Comparison of ENCODE assay signal across 8 mouse cellular contexts in genomic region chr8:69974194-69974614, GRCm38 (mm10). TPM values are rescaled to one million over a fixed set of nuclear protein-coding genes. Genes with fewer than 3 reads are reported as not detected.
DNase-seq lines count a peak whose midpoint lies in the region; ATAC-seq lines count a peak whose summit lies in the region.

No protein-coding gene starts in this region.

- H3K4me3 ChIP-seq in hindbrain, embryonic 13.5 days = peak overlapping the region; percentile 91

- ATAC-seq in hindbrain, embryonic 13.5 days (ENCODE audit: low FRiP score) = peak; percentile 92

- H3K4me2 ChIP-seq in hindbrain, embryonic 13.5 days = peak overlapping the region; percentile 74

- peak; percentile 99 for DNase-seq in Muller cell, postnatal 12 days (ENCODE audit: inconsistent ontology term)
- peak; percentile 94 for DNase-seq in cerebellum, adult 9-11 months
- peak; percentile 85 to 91 for DNase-seq in frontal cortex, postnatal 10 days (ENCODE audit: low spot score in 2 of 2)
- DNase-seq in layer of hippocampus, postnatal 25 days (ENCODE audit: extremely low spot score in 1 of 2, low spot score in 1 of 2) = peak; percentile 77 to 78
- peak; percentile 95 for DNase-seq in lung, postnatal 25 days (ENCODE audit: low spot score)
- peak; percentile 95 for DNase-seq in retina, embryonic 14.5 days (ENCODE audit: low spot score)
- DNase-seq in thymus, postnatal 4 days = peak; percentile 98

- peaks cover 41% of the 10 kb centered on the region for H3K4me1 ChIP-seq in hindbrain, embryonic 13.5 days (replicated peaks)

- H3K9me3 ChIP-seq in hindbrain, embryonic 13.5 days = no peaks in the 10 kb centered on the region

- no peaks in the 10 kb centered on the region for H3K27me3 ChIP-seq in hindbrain, embryonic 13.5 days

- peak overlapping the region; percentile 83 for H3K27ac ChIP-seq in hindbrain, embryonic 13.5 days

- peak overlapping the region; percentile 87 for H3K9ac ChIP-seq in hindbrain, embryonic 13.5 days

- H3K36me3 ChIP-seq in hindbrain, embryonic 13.5 days = no peaks in the 10 kb centered on the region

- under 1% methylated on average over 46 of the region's 50 CpGs for WGBS in hindbrain, embryonic 13.5 days

RNA-seq across cellular contexts. Expression of gene Gatad2a, which starts 22.0 kb away (rescaled TPM):
- polyA plus RNA-seq in hindbrain, embryonic 13.5 days (2015; fragmentation: Nextera tagmentation; extraction: Ambion mirVana) = 25.0 and 26.6 TPM in 2 replicates
- total RNA-seq in layer of hippocampus, postnatal 25 days (2021) = 10 to 100 TPM; 30.7 TPM

Comparison
In these comparisons a context has a peak if more than half of its experiments do, and no peak if none do; other contexts are left out.
1. Peak in every context shown above with its lines: DNase-seq, ATAC-seq, H3K4me3 ChIP-seq and H3K27ac ChIP-seq.